Mouse (Mus musculus) cerebellum, adult (tissue): ENCODE data around the gene Hsd3b7.
"Not testable (repeated sequence)": the region's sequence is repeated elsewhere in the genome, so short reads cannot be mapped to it uniquely, and the experiment has no call there.

Experiments
- ATAC-seq: cut with Nextera tagmentation; 2 replicates; pipeline ENCODE4 v1.9.2; 2017; ENCODE audit warnings: mild to moderate bottlenecking, moderate library complexity, mixed read lengths; ENCODE audit not compliant: insufficient number of reproducible peaks, low FRiP score, low TSS enrichment

Gene Hsd3b7

GRCm38 (mm10) chr7:127814241-127814921 is 14.0 kb downstream of the Hsd3b7 start:
- peak; percentile 77; the same call in 1 of the 2 replicates for ATAC-seq

GRCm38 (mm10) chr7:127815116-127815665 is 14.8 kb downstream of the Hsd3b7 start:
- no peak for ATAC-seq

- ATAC-seq = 0 out of 2 replicates have a peak, but pooled peaks have one; percentile 21
Measured at GRCm38 (mm10) chr7:127815954-127816821, 15.8 kb downstream of the Hsd3b7 start.

- ATAC-seq = no peak
Measured at GRCm38 (mm10) chr7:127817053-127817452, 16.6 kb downstream of the Hsd3b7 start.

- no peak for ATAC-seq
Measured at GRCm38 (mm10) chr7:127817776-127818175, 17.4 kb downstream of the Hsd3b7 start.

- ATAC-seq = no peak
Measured at GRCm38 (mm10) chr7:127820836-127821509, 20.6 kb downstream of the Hsd3b7 start.

GRCm38 (mm10) chr7:127822494-127822893 is 22.1 kb downstream of the Hsd3b7 start:
- no peak for ATAC-seq

GRCm38 (mm10) chr7:127823236-127824171 is 23.1 kb downstream of the Hsd3b7 start:
- peak; percentile 32; the same call in 1 of the 2 replicates for ATAC-seq

GRCm38 (mm10) chr7:127824176-127824871 is 23.9 kb downstream of the Hsd3b7 start, which contains the start of the genes Stx4a and Stx1b:
Stx4a (plus strand) TSS chr7:127824294.
Stx1b (minus strand) TSS chr7:127824549.
- peak; percentile 71 for ATAC-seq

GRCm38 (mm10) chr7:127835550-127835949 is 35.1 kb downstream of the Hsd3b7 start:
- no peak for ATAC-seq

- ATAC-seq = no peak
Measured at GRCm38 (mm10) chr7:127837473-127837872, 37.1 kb downstream of the Hsd3b7 start.

- ATAC-seq = not testable (repeated sequence)
Measured at GRCm38 (mm10) chr7:127837878-127838277, 37.5 kb downstream of the Hsd3b7 start.

- ATAC-seq = not testable (repeated sequence)
Measured at GRCm38 (mm10) chr7:127840031-127840430, 39.6 kb downstream of the Hsd3b7 start.

- peak; percentile 17; the same call in 1 of the 2 replicates for ATAC-seq
Measured at GRCm38 (mm10) chr7:127840886-127841285, 40.5 kb downstream of the Hsd3b7 start.

GRCm38 (mm10) chr7:127841340-127842000 is 41.1 kb downstream of the Hsd3b7 start:
- ATAC-seq = peak; percentile 82

- peak; percentile 60; the same call in 1 of the 2 replicates for ATAC-seq
Measured at GRCm38 (mm10) chr7:127842001-127842718, 41.8 kb downstream of the Hsd3b7 start.
